Mouse (Mus musculus): ENCODE data around the gene Podn. TPM values are rescaled to one million over a fixed set of nuclear protein-coding genes. Genes with fewer than 3 reads are reported as not detected.

Gene Podn
- polyA plus RNA-seq, 1 experiment from 2014 or later, result 5.5 TPM

- Histone ChIP-seq H3K4me3 (replicated peaks) (no peak overlapping the region), H3K4me1 (peaks cover 10% of the 10 kb centered on the region), H3K36me3 (no peaks in the 10 kb centered on the region), H3K27ac (replicated peaks) (no peak overlapping the region), H3K9ac (no peak overlapping the region), H3K27me3 (0 out of 2 replicates have a peak, but pooled peaks cover 3% of the 10 kb centered on the region), H3K4me2 (replicated peaks) (no peak overlapping the region), H3K9me3 (replicated peaks) (no peaks in the 10 kb centered on the region)
- ATAC-seq (ENCODE audit: insufficient number of reproducible peaks, low FRiP score, low TSS enrichment, low read depth), result no peak
- WGBS, result 78% methylated on average over 8 of the region's 8 CpGs
Observed at GRCm38 (mm10) chr4:108037027-108037426, 59.2 kb downstream of the Podn start.

- H3K36me3 ChIP-seq, result no peaks in the 10 kb centered on the region
- no peaks in the 10 kb centered on the region for H3K9me3 ChIP-seq (replicated peaks)
- no peak overlapping the region for H3K9ac ChIP-seq
- peaks cover 23% of the 10 kb centered on the region for H3K27me3 ChIP-seq
- WGBS, result 80% methylated on average over 8 of the region's 8 CpGs
- no peak overlapping the region for H3K4me3 ChIP-seq (replicated peaks)
- peaks cover 25% of the 10 kb centered on the region for H3K4me1 ChIP-seq
- ATAC-seq (ENCODE audit: insufficient number of reproducible peaks, low FRiP score, low TSS enrichment, low read depth), result no peak
- no peak overlapping the region for H3K27ac ChIP-seq (replicated peaks)
- no peak overlapping the region for H3K4me2 ChIP-seq (replicated peaks)
Observed at GRCm38 (mm10) chr4:108033041-108033764, 63.0 kb downstream of the Podn start.

- Histone ChIP-seq H3K4me3 (replicated peaks) (peak overlapping the region; percentile 64), H3K27ac (replicated peaks) (peak overlapping the region; percentile 56; the same call in 1 of the 2 replicates), H3K9me3 (replicated peaks) (no peaks in the 10 kb centered on the region), H3K4me2 (replicated peaks) (peak overlapping the region; percentile 98), H3K27me3 (peaks cover 23% of the 10 kb centered on the region), H3K9ac (peak overlapping the region; percentile 58), H3K4me1 (peaks cover 25% of the 10 kb centered on the region), H3K36me3 (no peaks in the 10 kb centered on the region)
- 36% methylated on average over 11 of the region's 11 CpGs for WGBS
- ATAC-seq (ENCODE audit: insufficient number of reproducible peaks, low FRiP score, low TSS enrichment, low read depth), result no peak
Observed at GRCm38 (mm10) chr4:108032352-108032849, 63.8 kb downstream of the Podn start.

GRCm38 (mm10) chr4:108031502-108032351 is 64.5 kb downstream of the Podn start:
- WGBS, result under 1% methylated on average over 83 of the region's 86 CpGs
- peak overlapping the region; percentile 56; the same call in 1 of the 2 replicates for H3K27ac ChIP-seq (replicated peaks)
- H3K9me3 ChIP-seq (replicated peaks), result no peaks in the 10 kb centered on the region
- H3K4me3 ChIP-seq (replicated peaks), result peak overlapping the region; percentile 64
- peaks cover 25% of the 10 kb centered on the region for H3K4me1 ChIP-seq
- peak overlapping the region; percentile 58 for H3K9ac ChIP-seq
- H3K27me3 ChIP-seq, result peaks cover 23% of the 10 kb centered on the region
- ATAC-seq (ENCODE audit: insufficient number of reproducible peaks, low FRiP score, low TSS enrichment, low read depth), result peak; percentile 66; the same call in 1 of the 2 replicates
- peak overlapping the region; percentile 98 for H3K4me2 ChIP-seq (replicated peaks)
- H3K36me3 ChIP-seq, result no peaks in the 10 kb centered on the region

- Histone ChIP-seq H3K9ac (no peak overlapping the region), H3K4me1 (peaks cover 25% of the 10 kb centered on the region), H3K4me2 (replicated peaks) (peak overlapping the region; percentile 98), H3K36me3 (no peaks in the 10 kb centered on the region), H3K4me3 (replicated peaks) (peak overlapping the region; percentile 64), H3K27me3 (peaks cover 23% of the 10 kb centered on the region), H3K27ac (replicated peaks) (no peak overlapping the region), H3K9me3 (replicated peaks) (no peaks in the 10 kb centered on the region)
- 7% methylated on average over 22 of the region's 22 CpGs for WGBS
- no peak for ATAC-seq (ENCODE audit: insufficient number of reproducible peaks, low FRiP score, low TSS enrichment, low read depth)
Observed at GRCm38 (mm10) chr4:108030888-108031501, 65.2 kb downstream of the Podn start.

GRCm38 (mm10) chr4:108026193-108026592 is 70.1 kb downstream of the Podn start:
- H3K4me1 ChIP-seq, result peaks cover 10% of the 10 kb centered on the region
- no peak for ATAC-seq (ENCODE audit: insufficient number of reproducible peaks, low FRiP score, low TSS enrichment, low read depth)
- H3K36me3 ChIP-seq, result no peaks in the 10 kb centered on the region; the same call in 1 of the 2 replicates
- H3K4me3 ChIP-seq (replicated peaks), result no peak overlapping the region
- WGBS, result 48% methylated on average over 3 of the region's 3 CpGs
- H3K9ac ChIP-seq, result no peak overlapping the region
- no peak overlapping the region for H3K27ac ChIP-seq (replicated peaks)
- H3K4me2 ChIP-seq (replicated peaks), result no peak overlapping the region
- peaks cover 19% of the 10 kb centered on the region for H3K27me3 ChIP-seq
- no peaks in the 10 kb centered on the region for H3K9me3 ChIP-seq (replicated peaks)

- no peak overlapping the region for H3K27ac ChIP-seq (replicated peaks)
- no peak overlapping the region for H3K4me2 ChIP-seq (replicated peaks)
- ATAC-seq (ENCODE audit: insufficient number of reproducible peaks, low FRiP score, low TSS enrichment, low read depth), result no peak
- H3K36me3 ChIP-seq, result peaks cover under 1% of the 10 kb centered on the region; the same call in 1 of the 2 replicates
- H3K4me1 ChIP-seq, result peaks cover under 1% of the 10 kb centered on the region; the same call in 1 of the 2 replicates
- no peak overlapping the region for H3K9ac ChIP-seq
- 6% methylated on average over 10 of the region's 10 CpGs for WGBS
- no peak overlapping the region for H3K4me3 ChIP-seq (replicated peaks)
- H3K9me3 ChIP-seq (replicated peaks), result no peaks in the 10 kb centered on the region
- H3K27me3 ChIP-seq, result peaks cover 10% of the 10 kb centered on the region
Observed at GRCm38 (mm10) chr4:108025269-108025668, 71.0 kb downstream of the Podn start.

GRCm38 (mm10) chr4:108024641-108025040 is 71.6 kb downstream of the Podn start:
- Histone ChIP-seq H3K36me3 (peaks cover 3% of the 10 kb centered on the region; the same call in 1 of the 2 replicates), H3K4me1 (no peaks in the 10 kb centered on the region), H3K4me2 (replicated peaks) (no peak overlapping the region), H3K4me3 (replicated peaks) (no peak overlapping the region), H3K9me3 (replicated peaks) (no peaks in the 10 kb centered on the region), H3K9ac (no peak overlapping the region), H3K27ac (replicated peaks) (no peak overlapping the region), H3K27me3 (peaks cover 3% of the 10 kb centered on the region; the same call in 1 of the 2 replicates)
- 64% methylated on average over 5 of the region's 5 CpGs for WGBS
- ATAC-seq (ENCODE audit: insufficient number of reproducible peaks, low FRiP score, low TSS enrichment, low read depth), result no peak

GRCm38 (mm10) chr4:108023186-108023585 is 73.1 kb downstream of the Podn start:
- WGBS, result 74% methylated on average over 4 of the region's 4 CpGs
- no peak for ATAC-seq (ENCODE audit: insufficient number of reproducible peaks, low FRiP score, low TSS enrichment, low read depth)
- H3K9ac ChIP-seq, result no peak overlapping the region
- H3K4me2 ChIP-seq (replicated peaks), result no peak overlapping the region
- no peaks in the 10 kb centered on the region for H3K27me3 ChIP-seq
- no peaks in the 10 kb centered on the region for H3K9me3 ChIP-seq (replicated peaks)
- H3K36me3 ChIP-seq, result peaks cover 3% of the 10 kb centered on the region; the same call in 1 of the 2 replicates
- peaks cover 6% of the 10 kb centered on the region for H3K4me1 ChIP-seq
- H3K4me3 ChIP-seq (replicated peaks), result no peak overlapping the region
- no peak overlapping the region for H3K27ac ChIP-seq (replicated peaks)

- no peak overlapping the region for H3K4me2 ChIP-seq (replicated peaks)
- no peak for ATAC-seq (ENCODE audit: insufficient number of reproducible peaks, low FRiP score, low TSS enrichment, low read depth)
- H3K27me3 ChIP-seq, result no peaks in the 10 kb centered on the region
- 72% methylated on average over 6 of the region's 6 CpGs for WGBS
- peaks cover 3% of the 10 kb centered on the region; the same call in 1 of the 2 replicates for H3K36me3 ChIP-seq
- no peak overlapping the region for H3K9ac ChIP-seq
- peaks cover 6% of the 10 kb centered on the region for H3K4me1 ChIP-seq
- H3K27ac ChIP-seq (replicated peaks), result no peak overlapping the region
- H3K4me3 ChIP-seq (replicated peaks), result no peak overlapping the region
- no peaks in the 10 kb centered on the region for H3K9me3 ChIP-seq (replicated peaks)
Observed at GRCm38 (mm10) chr4:108020178-108020577, 76.1 kb downstream of the Podn start.

Data from embryonic facial prominence, embryonic 15.5 days (tissue).